Mouse (Mus musculus): ENCODE data around the gene Trdn.
A peak's percentile ranks its signal among the peaks of the same experiment; 100 is the strongest.

Gene Trdn

GRCm38 (mm10) chr10:33080254-33080653, at the start of gene Trdn:
Trdn (plus strand) TSS chr10:33080554.
- no peak for DNase-seq (ENCODE audit: low read depth, low spot score)

GRCm38 (mm10) chr10:33060771-33061170, 19.6 kb upstream of the Trdn start:
- DNase-seq (ENCODE audit: low read depth, low spot score), result no peak

GRCm38 (mm10) chr10:33065566-33065965, 14.8 kb upstream of the Trdn start:
- no peak for DNase-seq (ENCODE audit: low read depth, low spot score)

GRCm38 (mm10) chr10:33073126-33073525, 7.2 kb upstream of the Trdn start:
- DNase-seq (ENCODE audit: low read depth, low spot score), result no peak

- DNase-seq (ENCODE audit: low read depth, low spot score), result no peak
Observed at GRCm38 (mm10) chr10:33082151-33082844, 1.9 kb downstream of the Trdn start.

DNA sequence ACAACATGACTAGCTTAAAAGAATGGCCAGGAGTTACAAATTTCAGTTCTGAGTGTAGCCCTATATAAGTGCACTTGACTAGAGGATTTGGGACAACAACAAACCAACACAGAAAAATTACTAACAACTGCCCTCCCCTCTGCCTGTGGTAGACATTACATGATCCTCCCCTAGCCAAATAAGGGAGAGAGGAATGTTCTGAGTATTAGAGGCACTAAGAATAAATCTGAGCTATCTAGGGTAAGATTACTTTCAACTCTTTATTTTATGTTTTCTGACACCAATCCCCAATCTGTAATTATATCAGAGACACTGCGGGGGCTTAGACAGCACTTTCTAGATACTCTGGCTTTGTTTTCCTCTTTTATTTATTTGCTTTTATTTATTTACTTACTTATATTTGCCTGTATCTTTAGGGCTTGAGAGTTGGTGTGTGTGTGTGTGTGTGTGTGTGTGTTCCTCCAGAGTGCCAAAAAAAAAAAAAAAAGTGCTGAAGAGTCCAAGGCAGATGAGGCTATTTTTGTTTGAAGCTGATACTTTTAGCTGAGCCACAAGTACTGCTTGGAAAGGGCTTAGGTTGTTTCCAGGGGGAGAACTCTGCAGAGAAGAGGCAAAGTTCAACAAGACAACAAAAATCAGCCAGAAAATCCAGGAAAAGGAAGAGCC, 2.7 kb downstream of the Trdn start:
- DNase-seq (ENCODE audit: low read depth, low spot score), result no peak

- DNase-seq (ENCODE audit: low read depth, low spot score), result no peak
Observed at GRCm38 (mm10) chr10:33083627-33084158, 3.3 kb downstream of the Trdn start.

DNA sequence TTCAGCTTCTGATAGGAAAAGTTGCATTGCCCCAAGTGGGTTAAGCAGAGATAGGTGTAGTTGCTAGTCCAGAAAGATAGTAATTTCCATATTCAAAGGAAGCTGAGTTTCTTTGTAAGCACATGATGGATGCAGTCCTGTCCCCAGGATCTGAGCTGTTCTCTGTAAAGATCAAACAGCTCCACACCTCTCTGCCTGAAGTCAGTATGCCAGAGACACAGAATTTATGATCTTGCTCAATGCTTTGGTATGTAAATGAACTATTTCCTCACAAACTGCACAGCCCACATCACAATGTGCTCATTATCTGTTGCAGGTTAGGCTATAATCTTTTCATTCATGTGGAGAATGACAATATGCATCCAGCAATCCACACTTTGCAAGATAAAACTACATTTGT, 8.0 kb downstream of the Trdn start:
- DNase-seq (ENCODE audit: low read depth, low spot score), result no peak

DNA sequence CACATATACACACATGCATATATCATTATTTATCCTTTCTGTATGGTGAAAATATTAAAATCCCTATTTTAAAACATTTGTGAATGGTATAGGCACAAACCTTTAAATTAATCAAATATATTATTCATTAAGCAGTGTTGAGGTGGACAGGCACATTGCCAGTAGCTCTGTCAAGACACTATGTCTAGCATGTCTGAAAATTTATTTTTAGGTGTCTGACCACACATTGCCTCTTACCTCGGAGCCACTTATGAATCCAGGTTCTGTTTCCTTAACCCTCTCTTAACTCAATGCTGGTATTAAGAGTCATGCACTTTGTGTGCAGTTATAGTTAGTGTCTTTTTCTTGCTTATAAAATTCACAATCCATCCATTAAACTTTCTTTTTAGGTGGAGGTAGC, 12.0 kb downstream of the Trdn start:
- no peak for DNase-seq (ENCODE audit: low read depth, low spot score)

DNA sequence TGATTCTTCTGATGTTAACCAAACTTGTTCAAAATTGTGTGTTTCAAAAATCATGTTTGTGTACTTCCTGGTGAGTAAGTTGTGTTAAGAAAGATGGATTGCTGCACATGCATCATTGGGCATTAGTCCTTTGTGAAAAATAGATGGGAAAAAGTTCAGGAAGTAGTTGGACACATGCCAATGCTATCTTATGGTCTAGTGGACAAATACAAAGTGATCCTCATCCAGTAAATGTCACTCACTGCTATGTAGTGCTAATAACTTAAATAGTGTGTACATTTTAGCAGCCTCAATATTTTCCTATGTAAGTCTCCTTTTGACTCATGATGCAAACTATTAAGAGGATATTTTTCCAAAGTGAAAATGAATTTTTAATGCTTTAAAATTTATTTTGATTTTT, 27.6 kb downstream of the Trdn start:
- DNase-seq (ENCODE audit: low read depth, low spot score), result no peak

GRCm38 (mm10) chr10:33123028-33123427, 42.7 kb downstream of the Trdn start:
- DNase-seq (ENCODE audit: low read depth, low spot score), result no peak

GRCm38 (mm10) chr10:33144911-33145310, 64.6 kb downstream of the Trdn start:
- DNase-seq (ENCODE audit: low read depth, low spot score), result no peak

DNA sequence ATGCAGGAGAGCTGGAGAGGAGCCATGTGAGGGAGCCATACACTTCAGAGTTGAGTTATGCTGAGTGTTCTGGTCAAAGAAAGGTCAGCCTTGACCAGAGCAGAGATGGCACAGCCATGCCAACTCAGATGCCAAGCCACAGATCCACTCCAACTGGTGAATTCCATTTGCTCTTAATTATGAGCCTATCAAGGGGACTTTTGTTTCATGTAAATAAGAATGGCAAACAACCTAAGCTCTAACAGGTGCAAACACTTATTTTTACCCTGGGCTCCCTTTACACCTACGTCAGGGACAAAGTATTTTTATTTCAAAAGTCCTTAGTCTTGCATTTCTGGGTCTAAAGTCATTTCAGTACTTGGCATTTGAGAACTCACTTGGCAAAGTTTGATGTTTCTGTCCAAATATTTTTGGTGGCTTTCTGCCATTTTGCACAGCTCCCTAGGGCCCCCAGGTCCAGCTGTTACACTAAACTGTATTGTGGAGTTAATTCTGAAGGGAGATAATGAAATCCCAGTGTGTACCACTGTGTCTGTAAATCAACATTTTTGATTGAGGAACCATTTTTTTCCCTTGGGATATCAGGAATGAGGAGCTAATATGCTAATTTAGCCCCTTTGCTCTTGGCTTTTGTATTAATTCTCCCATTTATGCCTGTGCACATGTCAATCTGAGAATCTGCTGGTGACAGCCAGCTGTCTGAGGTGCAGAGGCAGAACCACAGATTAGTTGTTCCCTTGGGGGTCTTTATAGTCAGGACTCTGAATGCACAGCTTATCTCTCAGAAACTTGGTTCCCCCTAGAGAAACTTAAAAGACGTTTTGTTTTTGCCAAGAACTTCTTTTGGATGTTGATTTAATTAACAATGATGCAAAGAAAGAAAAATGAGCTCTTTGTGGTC, 99.6 kb downstream of the Trdn start:
- DNase-seq (ENCODE audit: low read depth, low spot score), result no peak

DNA sequence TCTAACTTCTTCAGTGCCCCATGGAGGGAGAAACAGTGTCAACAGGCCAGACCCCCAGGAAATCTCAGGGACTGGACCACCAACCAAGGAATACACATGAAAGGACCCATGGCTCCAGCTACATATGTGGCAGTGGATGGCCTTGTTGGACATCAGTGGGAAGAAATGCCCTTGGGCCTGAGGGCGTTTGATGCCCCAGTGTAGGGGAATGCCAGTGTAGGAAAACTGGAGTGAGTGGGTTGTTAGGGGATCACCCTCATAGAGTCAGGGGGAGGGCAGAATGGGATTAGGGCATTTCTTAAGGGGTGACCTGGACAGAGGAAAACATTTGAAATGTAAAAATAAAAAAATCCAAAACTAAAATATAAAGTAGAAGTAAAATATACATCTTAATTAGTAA, 108.7 kb downstream of the Trdn start:
- DNase-seq (ENCODE audit: low read depth, low spot score), result no peak

DNA sequence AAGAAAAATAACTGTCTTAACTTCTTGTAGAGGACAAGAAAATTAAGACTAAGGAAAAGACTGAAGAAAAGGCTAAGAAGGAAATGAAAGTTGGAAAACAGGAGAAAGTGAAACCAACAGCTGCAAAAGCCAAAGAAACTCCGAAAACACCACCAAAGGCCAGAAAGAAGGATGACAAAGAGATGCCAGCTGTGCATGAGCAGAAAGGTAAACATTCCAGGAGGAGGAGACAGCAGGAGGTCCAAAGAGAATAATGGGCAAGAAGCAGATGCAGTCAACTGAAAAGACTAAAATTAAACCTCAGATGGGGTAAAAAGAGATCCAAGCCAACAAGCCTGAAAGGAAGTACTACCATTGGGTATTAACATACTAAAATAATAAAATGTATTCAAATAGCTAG, 115.6 kb downstream of the Trdn start:
- no peak for DNase-seq (ENCODE audit: low read depth, low spot score)

DNA sequence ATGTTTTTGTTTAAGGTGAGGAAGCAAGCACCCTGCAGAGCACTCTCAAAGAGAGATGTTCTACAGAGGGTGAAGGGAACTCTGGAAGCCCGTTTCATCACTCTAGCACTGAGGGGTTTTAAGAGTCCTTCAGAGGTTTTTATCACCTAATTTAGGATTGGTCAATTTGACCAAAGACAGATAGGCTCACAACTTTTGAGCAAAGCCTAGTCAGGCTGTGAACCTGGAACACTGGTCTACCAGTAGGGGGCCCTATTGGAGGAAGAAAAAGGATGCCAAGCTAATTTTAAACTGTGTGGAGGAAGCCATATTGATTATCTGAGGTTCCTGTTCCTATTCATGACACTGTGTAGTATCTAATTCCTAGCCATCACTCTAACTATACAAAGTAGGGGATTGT, 117.9 kb downstream of the Trdn start:
- DNase-seq (ENCODE audit: low read depth, low spot score), result no peak

DNA sequence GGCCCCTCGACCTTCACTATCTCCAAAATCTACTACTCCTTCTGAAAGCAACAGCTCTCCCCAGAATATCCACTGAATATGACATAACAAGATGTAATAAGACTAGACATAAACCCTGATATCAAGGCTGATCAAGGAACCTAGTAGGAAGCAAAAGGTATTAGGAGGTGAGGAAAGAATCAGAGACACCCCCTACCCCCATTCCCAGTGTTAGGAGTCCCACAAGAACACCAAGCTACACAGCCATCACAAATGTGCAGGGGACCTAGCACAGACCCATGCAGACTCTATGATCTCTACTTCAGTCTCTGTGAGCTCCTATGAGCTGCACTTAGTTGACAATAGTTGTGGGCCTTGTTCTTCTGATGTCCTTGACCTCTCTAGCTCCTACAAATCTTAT, 130.1 kb downstream of the Trdn start:
- DNase-seq (ENCODE audit: low read depth, low spot score), result no peak

DNA sequence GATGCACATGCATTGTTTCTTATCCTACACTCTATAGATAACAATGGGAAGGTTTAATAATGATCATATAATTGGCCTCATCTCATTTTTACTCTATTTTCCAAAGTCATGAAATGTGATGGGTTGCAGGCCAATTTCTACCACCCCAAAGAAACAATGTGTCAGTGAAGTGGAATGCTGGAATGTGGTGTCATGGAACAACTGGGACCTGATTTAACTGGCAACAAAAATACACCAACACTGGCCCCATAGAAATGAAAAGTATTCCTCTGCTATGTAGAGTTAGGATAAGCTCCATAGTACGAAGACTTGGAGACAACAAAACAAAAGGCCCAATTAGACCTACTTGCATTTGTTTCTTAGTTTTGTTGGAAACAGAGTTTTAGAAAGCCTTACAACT, 173.6 kb downstream of the Trdn start:
- DNase-seq (ENCODE audit: low read depth, low spot score), result no peak

GRCm38 (mm10) chr10:33256202-33256601, 175.8 kb downstream of the Trdn start:
- DNase-seq (ENCODE audit: low read depth, low spot score), result no peak

DNA sequence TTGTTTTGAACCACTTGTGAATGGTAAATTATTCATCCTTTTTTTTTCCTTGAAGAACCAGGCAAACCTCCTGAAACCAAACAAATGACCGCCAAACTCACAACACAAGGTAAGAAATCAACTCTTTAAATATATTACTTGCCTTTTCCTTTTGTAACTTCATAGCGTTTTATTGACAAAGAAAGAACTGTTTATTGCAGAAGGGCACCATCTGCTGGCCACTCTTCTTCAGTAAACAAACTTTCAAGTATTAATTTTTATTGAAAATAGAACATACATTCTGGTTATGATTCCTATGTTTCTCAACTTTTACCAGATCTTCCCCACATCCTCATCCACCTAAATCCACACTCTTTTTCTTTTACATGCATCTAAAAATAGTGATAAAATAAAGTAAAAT, 224.6 kb downstream of the Trdn start:
- peak; percentile 24 for DNase-seq (ENCODE audit: low read depth, low spot score)

GRCm38 (mm10) chr10:33353026-33353425, 272.7 kb downstream of the Trdn start:
- no peak for DNase-seq (ENCODE audit: low read depth, low spot score)

GRCm38 (mm10) chr10:33366521-33366920, 286.2 kb downstream of the Trdn start:
- DNase-seq (ENCODE audit: low read depth, low spot score), result no peak
